ENCODE assay signal across 14 mouse cellular contexts in the genomic region with DNA sequence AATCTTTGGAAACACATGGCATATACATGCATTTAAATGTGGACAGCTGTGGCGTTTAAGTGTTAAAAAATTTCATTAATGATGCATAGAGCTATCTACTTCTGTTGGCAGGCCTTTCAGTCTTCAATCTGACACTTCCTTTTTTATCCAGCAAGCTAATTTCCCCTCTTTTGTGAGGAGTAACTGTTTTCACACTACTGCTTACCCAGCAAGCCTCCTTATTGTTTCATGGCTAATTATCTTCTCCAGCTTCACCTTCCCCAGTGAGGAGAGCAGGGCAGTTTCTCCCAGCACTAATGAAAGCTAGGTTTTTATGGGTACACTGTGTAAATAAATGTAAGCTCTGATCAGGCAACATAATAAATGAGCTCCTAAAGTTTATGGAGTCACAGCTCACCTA.
DNase-seq lines count a peak whose midpoint lies in the region; ATAC-seq lines count a peak whose summit lies in the region.
"Had no signal": no experiment of that assay in that cellular context is flagged by ENCODE, and none has a peak within 500 bp of the region (broad histone marks: within the 10 kb centered on the region; RNA-seq: fewer than 3 reads in every experiment).

No protein-coding gene starts in this region.

- no peak overlapping the region for H3K9ac ChIP-seq in heart, embryonic 16.5 days (ENCODE audit: low read length)
- no peak overlapping the region for H3K9ac ChIP-seq in neural tube, embryonic 13.5 days
- H3K9ac ChIP-seq in hindbrain, embryonic 12.5 days: no peak overlapping the region
- no peak overlapping the region for H3K9ac ChIP-seq in neural tube, embryonic 14.5 days (replicated peaks; ENCODE audit: low read depth, low read length)
- H3K9ac ChIP-seq: embryonic facial prominence, embryonic 12.5 days; limb, embryonic 12.5 days; liver, embryonic 15.5 days; stomach, embryonic 15.5 days had no signal

- no peak for ATAC-seq in heart, embryonic 16.5 days (replicated peaks; ENCODE audit: extremely low read depth, insufficient read depth, low FRiP score)
- peak; percentile 49; the same call in 1 of the 2 replicates for ATAC-seq in neural tube, embryonic 13.5 days (ENCODE audit: low read depth)
- no peak for ATAC-seq in hindbrain, embryonic 12.5 days (ENCODE audit: low FRiP score)
- peak; percentile 72; the same call in 1 of the 2 replicates for ATAC-seq in neural tube, embryonic 14.5 days (ENCODE audit: low read depth)
- ATAC-seq: CD4-positive, CD25-positive, alpha-beta regulatory T cell, adult 4 months had no signal

- 59% methylated on average over 1 of the region's 1 CpGs for WGBS in heart, embryonic 16.5 days
- 27% methylated on average over 1 of the region's 1 CpGs for WGBS in neural tube, embryonic 13.5 days
- WGBS in hindbrain, embryonic 12.5 days: 29% methylated on average over 1 of the region's 1 CpGs
- 24% methylated on average over 1 of the region's 1 CpGs for WGBS in neural tube, embryonic 14.5 days

- H3K27me3 ChIP-seq in heart, embryonic 16.5 days (ENCODE audit: control insufficient read depth, insufficient read depth, low read length): no peaks in the 10 kb centered on the region
- H3K27me3 ChIP-seq in neural tube, embryonic 13.5 days: no peaks in the 10 kb centered on the region
- H3K27me3 ChIP-seq in hindbrain, embryonic 12.5 days: no peaks in the 10 kb centered on the region
- H3K27me3 ChIP-seq in neural tube, embryonic 14.5 days (ENCODE audit: control insufficient read depth, insufficient read depth, low read length): no peaks in the 10 kb centered on the region
- H3K27me3 ChIP-seq: embryonic facial prominence, embryonic 12.5 days; limb, embryonic 12.5 days; liver, embryonic 15.5 days; stomach, embryonic 15.5 days had no signal

- intact Hi-C loops in heart, postnatal 14 days (cut with DNase I): no loop called here

- no peak overlapping the region for H3K4me3 ChIP-seq in heart, embryonic 16.5 days (ENCODE audit: low read length)
- H3K4me3 ChIP-seq in neural tube, embryonic 13.5 days: no peak overlapping the region
- no peak overlapping the region for H3K4me3 ChIP-seq in hindbrain, embryonic 12.5 days
- H3K4me3 ChIP-seq in neural tube, embryonic 14.5 days (ENCODE audit: low read depth, low read length): no peak overlapping the region
- H3K4me3 ChIP-seq: embryonic facial prominence, embryonic 12.5 days; limb, embryonic 12.5 days; liver, embryonic 15.5 days; stomach, embryonic 15.5 days had no signal

- no peaks in the 10 kb centered on the region for H3K4me1 ChIP-seq in heart, embryonic 16.5 days (ENCODE audit: control insufficient read depth, insufficient read depth, low read length)
- H3K4me1 ChIP-seq in neural tube, embryonic 13.5 days (replicated peaks): peaks cover 29% of the 10 kb centered on the region
- H3K4me1 ChIP-seq in hindbrain, embryonic 12.5 days: peaks cover 18% of the 10 kb centered on the region
- H3K4me1 ChIP-seq in neural tube, embryonic 14.5 days (ENCODE audit: control insufficient read depth, insufficient read depth, low read length): peaks cover 17% of the 10 kb centered on the region
- H3K4me1 ChIP-seq: embryonic facial prominence, embryonic 12.5 days; liver, embryonic 15.5 days; stomach, embryonic 15.5 days had no signal

- H3K27ac ChIP-seq in heart, embryonic 16.5 days (ENCODE audit: low read length): peak overlapping the region; percentile 59
- peak overlapping the region; percentile 77 for H3K27ac ChIP-seq in neural tube, embryonic 13.5 days (replicated peaks)
- H3K27ac ChIP-seq in hindbrain, embryonic 12.5 days: peak overlapping the region; percentile 66
- peak overlapping the region; percentile 63 for H3K27ac ChIP-seq in neural tube, embryonic 14.5 days (ENCODE audit: low read depth, low read length)
- H3K27ac ChIP-seq: embryonic facial prominence, embryonic 12.5 days; liver, embryonic 15.5 days; stomach, embryonic 15.5 days had no signal

- peaks cover 2% of the 10 kb centered on the region; the same call in 1 of the 2 replicates for H3K36me3 ChIP-seq in heart, embryonic 16.5 days (ENCODE audit: control insufficient read depth, insufficient read depth)
- 0 out of 2 replicates have a peak, but pooled peaks cover 8% of the 10 kb centered on the region for H3K36me3 ChIP-seq in neural tube, embryonic 13.5 days
- H3K36me3 ChIP-seq in hindbrain, embryonic 12.5 days: 0 out of 2 replicates have a peak, but pooled peaks cover 6% of the 10 kb centered on the region
- H3K36me3 ChIP-seq in neural tube, embryonic 14.5 days (ENCODE audit: control insufficient read depth, insufficient read depth, low read length): no peaks in the 10 kb centered on the region
- H3K36me3 ChIP-seq: embryonic facial prominence, embryonic 12.5 days; limb, embryonic 12.5 days; liver, embryonic 15.5 days; stomach, embryonic 15.5 days had no signal

- no peaks in the 10 kb centered on the region for H3K9me3 ChIP-seq in heart, embryonic 16.5 days (replicated peaks; ENCODE audit: control insufficient read depth, low read length)
- no peaks in the 10 kb centered on the region for H3K9me3 ChIP-seq in neural tube, embryonic 13.5 days
- no peaks in the 10 kb centered on the region; the same call in 1 of the 2 replicates for H3K9me3 ChIP-seq in hindbrain, embryonic 12.5 days (replicated peaks)
- H3K9me3 ChIP-seq in neural tube, embryonic 14.5 days (ENCODE audit: control insufficient read depth, low read length): no peaks in the 10 kb centered on the region
- H3K9me3 ChIP-seq: embryonic facial prominence, embryonic 12.5 days; liver, embryonic 15.5 days; stomach, embryonic 15.5 days had no signal

- peak overlapping the region; percentile 45; the same call in 1 of the 2 replicates for H3K4me2 ChIP-seq in heart, embryonic 16.5 days (ENCODE audit: low read depth, low read length)
- peak overlapping the region; percentile 26; the same call in 1 of the 2 replicates for H3K4me2 ChIP-seq in neural tube, embryonic 13.5 days
- H3K4me2 ChIP-seq in hindbrain, embryonic 12.5 days (replicated peaks): 0 out of 2 replicates have a peak overlapping the region, but pooled peaks have one; percentile 3
- no peak overlapping the region for H3K4me2 ChIP-seq in neural tube, embryonic 14.5 days (ENCODE audit: low read depth, low read length)
- H3K4me2 ChIP-seq: embryonic facial prominence, embryonic 12.5 days; limb, embryonic 12.5 days; liver, embryonic 15.5 days had no signal

- no peak for DNase-seq in heart, postnatal 14 days
- no peak for DNase-seq in neural tube, embryonic 10.5 days (ENCODE audit: extremely low spot score, low spot score)
- DNase-seq in thymus, postnatal 25 days: no peak
- no peak for DNase-seq in urinary bladder, adult 2 months (ENCODE audit: low spot score)
- DNase-seq: thymus, postnatal 4 days had no signal

Comparison
In these comparisons a context has a peak if more than half of its experiments do, and no peak if none do; other contexts are left out.
1. ATAC-seq: peak in neural tube, embryonic 13.5 days (single experiment) and neural tube, embryonic 14.5 days (single experiment); none in heart, embryonic 16.5 days (single experiment) and hindbrain, embryonic 12.5 days (single experiment).
2. Peak in every context shown above with its lines, with median percentiles within 50 percentile points of each other: H3K27ac ChIP-seq.